Mouse (Mus musculus): ENCODE measurements around the gene Otos.

Gene Otos

GRCm38 (mm10) chr1:92648673-92649072 lies at the start of gene Otos:
Otos (minus strand) TSS chr1:92648841.
- DNase-seq (ENCODE audit: low spot score in 2 of 2) = peak; percentile 31 to 38

GRCm38 (mm10) chr1:92696848-92697247 lies 48.2 kb upstream of the Otos start:
- peak; percentile 39 to 58 for DNase-seq (ENCODE audit: low spot score in 2 of 2)

DNA sequence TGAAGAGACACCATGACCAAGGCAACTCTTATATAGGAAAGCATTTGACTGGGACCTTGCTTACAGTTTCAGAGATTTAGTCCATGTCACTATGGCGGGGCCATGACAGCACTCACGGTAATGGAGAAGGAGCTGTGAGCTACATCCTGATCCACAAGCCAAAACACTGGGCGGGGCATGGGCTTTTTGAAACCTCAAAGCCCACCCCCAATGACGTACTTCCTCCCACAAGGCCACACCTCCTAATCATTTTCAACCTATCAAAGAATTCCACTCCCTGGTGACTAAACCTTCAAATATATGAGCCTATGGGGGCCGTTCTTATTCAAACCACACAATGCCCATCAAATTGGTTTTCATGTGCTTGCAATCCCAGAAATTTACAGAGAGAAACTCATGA lies 47.1 kb upstream of the Otos start:
- DNase-seq (ENCODE audit: low spot score in 2 of 2) = no peak

DNA sequence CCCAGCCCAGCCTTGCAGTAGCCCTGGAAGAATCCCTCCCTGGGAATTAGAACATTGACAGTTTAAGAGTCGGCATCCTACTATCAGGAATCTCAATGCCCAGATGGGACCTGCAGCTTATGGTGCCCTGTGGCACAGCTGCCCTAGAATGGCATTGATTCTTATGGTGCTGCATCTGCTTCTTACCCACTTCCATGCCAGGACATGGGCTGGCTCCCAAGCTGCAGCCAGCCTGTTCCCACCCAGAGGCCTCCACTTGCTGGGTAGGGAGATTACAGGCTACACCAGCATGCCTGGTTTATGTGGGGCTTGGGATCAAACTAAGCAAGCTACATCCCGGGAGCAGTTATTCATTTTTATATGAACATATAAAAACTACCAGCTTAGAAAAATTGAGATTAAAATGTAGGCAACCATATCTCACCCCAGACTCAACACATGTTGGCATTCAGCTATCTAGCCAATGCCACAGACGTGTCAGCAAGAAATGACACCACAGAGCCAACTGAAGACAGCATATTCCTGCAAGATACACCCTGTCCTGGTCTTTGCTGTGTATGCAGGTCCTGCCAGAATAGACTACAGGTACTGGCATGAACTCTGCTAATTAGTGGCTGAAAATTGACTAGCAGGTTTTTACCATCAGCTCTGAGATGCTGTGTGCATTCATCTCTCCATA lies 42.7 kb upstream of the Otos start:
- DNase-seq (ENCODE audit: low spot score in 2 of 2) = peak in 1 of 2 experiments; percentile 14

DNA sequence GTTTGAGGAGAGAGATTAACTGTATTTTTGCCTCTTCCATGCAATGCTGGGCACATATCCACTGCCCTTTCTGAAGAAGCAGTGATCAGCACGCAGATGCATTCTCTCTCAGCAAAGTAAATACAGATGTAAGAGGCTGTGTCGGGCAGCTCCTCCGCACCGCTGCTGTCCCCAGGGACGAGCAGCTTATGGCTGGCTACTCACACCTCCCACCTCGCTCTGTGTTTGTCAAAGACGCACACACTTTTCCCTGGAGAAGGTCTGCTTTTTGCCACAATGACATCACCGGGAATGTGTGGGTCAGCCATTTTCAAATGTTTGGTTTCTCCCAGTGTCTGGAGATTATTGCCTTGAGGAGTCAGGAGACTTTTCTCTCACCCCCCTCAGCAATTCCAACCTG lies 38.4 kb upstream of the Otos start:
- no peak for DNase-seq (ENCODE audit: low spot score in 2 of 2)

DNA sequence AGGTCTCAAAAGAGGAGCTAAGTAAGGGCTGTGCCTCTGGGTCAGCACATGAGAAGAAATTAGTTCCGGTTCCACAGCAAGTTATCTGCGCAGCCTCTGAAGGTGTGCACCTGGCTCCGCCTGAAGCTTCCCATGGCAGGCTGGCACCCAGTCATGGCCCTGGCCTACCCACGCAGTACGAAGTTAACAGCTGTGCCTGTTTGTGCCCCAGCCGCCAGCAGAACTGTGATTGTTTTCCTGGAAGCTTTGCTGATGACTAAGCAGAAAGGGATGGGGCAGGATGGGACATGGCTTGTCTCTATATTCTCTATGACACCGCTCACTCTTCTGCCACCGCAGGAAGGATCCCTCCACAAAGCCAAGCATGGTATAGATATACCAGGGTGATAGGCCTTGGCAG lies 34.5 kb upstream of the Otos start:
- DNase-seq (ENCODE audit: low spot score in 2 of 2) = no peak

- no peak for DNase-seq (ENCODE audit: low spot score in 2 of 2)
These were observed 32.3 kb upstream of the Otos start for GRCm38 (mm10) chr1:92680668-92681603.

- no peak for DNase-seq (ENCODE audit: low spot score in 2 of 2)
These were observed 30.1 kb upstream of the Otos start for GRCm38 (mm10) chr1:92678757-92679156.

DNA sequence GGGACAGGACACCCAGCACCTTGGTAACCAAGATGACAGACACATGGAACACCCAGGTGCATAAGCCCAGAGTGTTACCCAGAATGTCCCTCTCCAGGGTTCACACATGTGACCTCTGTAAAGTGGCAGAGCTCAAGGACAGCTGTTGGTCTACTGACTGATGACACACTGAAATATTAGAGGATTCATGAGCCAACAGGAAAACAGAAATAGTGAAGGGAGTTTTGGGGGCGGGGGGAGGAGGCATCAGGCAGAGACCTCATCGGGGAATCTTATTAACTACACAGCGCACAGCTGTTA lies 28.0 kb upstream of the Otos start:
- no peak for DNase-seq (ENCODE audit: low spot score in 2 of 2)

GRCm38 (mm10) chr1:92675932-92676675 lies 27.5 kb upstream of the Otos start:
- DNase-seq (ENCODE audit: low spot score in 2 of 2) = no peak

DNA sequence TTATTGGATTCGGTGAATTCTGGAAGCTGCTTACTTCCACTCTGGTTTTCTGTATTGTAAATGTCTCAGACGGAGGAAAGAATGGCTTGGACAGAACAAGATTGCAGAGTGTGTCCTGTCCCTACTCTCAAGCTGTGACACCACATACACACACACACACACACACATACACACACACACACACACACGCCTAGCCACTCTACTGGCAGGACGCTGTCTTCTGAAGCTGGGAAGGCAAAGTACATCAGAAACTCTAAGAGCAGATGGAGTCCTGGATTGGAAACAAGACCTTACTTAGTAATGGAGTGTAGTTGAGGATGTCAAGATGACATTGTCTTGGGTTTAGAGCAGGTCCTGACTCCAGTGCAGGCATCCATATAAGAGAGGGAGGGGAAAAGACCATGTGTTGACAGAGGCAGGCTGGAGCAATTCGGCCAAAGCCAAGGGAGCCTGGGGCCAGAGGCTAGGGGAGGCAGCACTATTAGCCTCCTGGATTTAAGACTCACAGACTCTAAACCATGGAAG lies 24.7 kb upstream of the Otos start:
- no peak for DNase-seq (ENCODE audit: low spot score in 2 of 2)

- no peak for DNase-seq (ENCODE audit: low spot score in 2 of 2)
These were observed 22.7 kb upstream of the Otos start for GRCm38 (mm10) chr1:92671326-92671725.

GRCm38 (mm10) chr1:92669430-92669829 lies 20.8 kb upstream of the Otos start:
- no peak for DNase-seq (ENCODE audit: low spot score in 2 of 2)

DNA sequence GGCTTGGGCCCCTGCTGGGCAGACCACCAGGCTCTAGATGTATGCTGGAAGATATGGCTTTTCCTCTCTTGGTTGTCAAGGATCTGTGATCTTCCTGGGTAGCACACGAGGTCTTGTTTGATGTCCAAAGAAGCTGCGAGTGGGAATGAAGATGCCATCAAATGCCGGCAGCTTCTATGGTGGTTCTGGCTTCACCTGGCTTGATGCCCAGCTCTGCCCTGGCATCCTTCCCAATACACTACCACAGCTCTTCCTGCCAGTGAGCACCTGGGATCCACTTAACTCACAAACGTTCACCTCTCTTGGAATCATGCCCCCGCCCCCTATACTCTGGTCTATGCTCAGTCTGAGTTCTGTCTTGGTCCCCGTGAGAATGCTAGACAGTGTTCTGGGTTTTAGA lies 18.5 kb upstream of the Otos start:
- no peak for DNase-seq (ENCODE audit: low spot score in 2 of 2)

DNA sequence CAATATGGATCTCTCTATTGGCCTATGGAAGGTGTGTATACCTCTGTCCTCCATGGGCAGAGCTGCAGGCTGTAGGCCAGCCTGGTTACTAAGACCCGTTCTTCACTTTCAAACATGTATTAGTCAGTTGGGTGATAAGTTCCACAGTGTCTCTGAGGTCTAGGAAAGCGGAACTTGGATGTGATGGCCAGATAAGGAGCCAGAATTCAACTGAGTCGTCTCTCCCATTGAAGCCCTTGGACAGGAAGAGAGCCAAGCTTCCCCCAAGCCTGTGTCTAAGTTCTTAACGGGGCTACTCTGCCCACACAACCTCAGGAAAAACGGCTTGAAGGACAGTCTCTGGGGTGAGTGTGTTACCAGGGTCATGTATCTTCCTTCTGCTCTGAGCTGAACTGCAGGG lies 10.8 kb upstream of the Otos start:
- DNase-seq (ENCODE audit: low spot score in 2 of 2) = no peak

DNA sequence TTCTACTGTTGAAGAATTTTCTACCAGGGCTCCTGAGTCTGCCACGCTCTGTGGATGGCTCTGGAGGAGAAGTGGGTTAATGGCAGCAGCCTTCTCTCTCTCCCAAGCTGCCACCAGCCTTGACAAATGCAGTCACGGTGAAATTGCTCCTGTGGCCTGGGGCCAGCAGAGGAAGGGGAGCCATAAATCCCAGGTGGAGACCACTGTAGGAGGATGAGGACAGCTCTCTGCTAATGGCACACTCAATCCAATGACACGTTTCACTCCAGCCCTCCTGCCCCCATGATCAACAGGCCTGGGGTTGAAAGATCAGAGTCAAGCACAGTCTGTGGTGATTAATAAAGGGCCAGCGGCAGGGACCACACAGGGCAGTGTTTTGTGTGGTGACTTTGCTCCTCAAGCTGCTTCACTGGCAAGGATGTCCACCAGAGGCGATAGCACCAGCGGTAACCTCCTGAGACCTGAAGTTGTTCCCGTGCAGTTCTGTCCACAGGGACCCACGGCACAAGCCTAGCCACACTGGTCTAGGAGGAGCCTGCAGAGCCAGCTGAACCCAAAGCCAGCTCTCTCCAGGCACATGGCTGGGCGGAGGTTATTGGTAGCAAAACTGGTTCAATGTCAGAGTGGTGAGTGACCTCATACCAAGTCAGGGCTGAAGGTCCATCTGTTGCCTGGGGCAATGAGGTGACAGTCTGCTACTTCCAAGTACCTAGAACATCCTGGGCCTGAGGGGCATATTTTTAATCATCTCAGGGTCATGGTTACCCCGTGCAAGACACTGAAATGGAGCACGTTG lies 8.6 kb upstream of the Otos start:
- no peak for DNase-seq (ENCODE audit: low spot score in 2 of 2)

GRCm38 (mm10) chr1:92654676-92655075 lies 6.0 kb upstream of the Otos start:
- DNase-seq (ENCODE audit: low spot score in 2 of 2) = no peak

DNA sequence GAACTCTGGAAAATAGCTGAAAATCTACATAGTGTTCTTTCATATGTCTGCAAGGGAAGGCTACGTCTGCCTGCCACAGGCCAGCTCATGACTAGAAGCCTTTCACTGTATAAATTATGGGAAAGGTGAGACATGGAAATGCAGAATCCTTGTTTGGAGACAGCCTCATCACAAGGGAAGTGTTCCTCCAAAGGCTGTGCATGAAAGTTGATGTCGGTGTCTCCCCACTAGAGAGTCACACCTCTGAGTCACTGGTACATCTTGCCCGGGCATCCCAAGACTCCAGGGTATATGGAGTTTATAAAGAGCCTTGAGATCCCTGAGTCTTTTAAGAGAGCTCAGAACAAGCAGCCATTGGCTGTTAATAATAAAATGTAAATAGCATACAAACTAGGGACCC lies 4.5 kb upstream of the Otos start:
- DNase-seq (ENCODE audit: low spot score in 2 of 2) = no peak

DNA sequence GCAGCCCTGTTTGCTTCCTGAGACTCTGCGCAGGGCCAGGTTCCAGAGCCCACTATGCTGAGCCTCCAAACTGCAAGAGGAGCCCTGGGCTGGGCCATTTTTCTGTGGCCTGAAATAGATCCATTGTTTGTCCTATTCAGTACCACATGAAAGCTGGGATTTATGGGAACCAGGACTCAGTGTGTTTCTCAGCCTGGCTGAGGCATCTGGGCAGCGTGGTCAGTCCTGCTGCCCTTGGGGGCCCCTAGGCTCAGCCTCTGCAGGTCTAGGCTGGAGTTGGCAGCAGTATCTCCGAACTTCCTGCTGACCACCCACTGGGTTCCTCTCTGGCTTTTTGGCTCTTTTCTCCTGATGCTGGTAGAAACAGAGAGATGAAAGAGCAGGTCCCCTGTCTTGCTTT lies 2.8 kb upstream of the Otos start:
- no peak for DNase-seq (ENCODE audit: low spot score in 2 of 2)

- no peak for DNase-seq (ENCODE audit: low spot score in 2 of 2)
These were observed 444 bp downstream of the Otos start for GRCm38 (mm10) chr1:92648197-92648596.

DNA sequence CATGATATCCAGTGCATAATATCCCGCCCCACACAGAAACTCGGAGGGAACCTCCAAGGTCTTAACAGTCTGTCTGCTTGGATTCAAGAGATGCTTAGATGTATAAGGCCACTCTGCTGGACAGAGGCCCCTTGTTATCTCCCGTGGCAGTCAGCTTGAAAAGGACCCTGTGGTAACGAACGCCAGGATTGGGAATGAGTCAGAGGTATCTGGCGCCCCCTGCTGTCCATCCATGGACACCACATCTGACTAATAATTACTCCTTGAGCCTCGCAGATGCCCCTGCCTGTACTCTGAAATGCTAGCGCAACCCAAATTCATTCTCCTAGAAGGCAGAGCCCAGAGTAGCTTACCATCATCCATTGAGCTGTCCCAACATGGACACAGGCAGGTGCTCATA lies 889 bp downstream of the Otos start:
- DNase-seq (ENCODE audit: low spot score in 2 of 2) = peak in 1 of 2 experiments; percentile 35

- no peak for DNase-seq (ENCODE audit: low spot score in 2 of 2)
These were observed 1.6 kb downstream of the Otos start for GRCm38 (mm10) chr1:92647026-92647425.

Measured in spleen, postnatal 36 days (tissue).